Mouse (Mus musculus): ENCODE measurements at regions not wholly inside any gene's neighbourhood (a gene's known extent, or its start where the extent isn't known, plus 50 kb on each side); places are given as distances from the start of the nearest gene placed in this dataset.

GRCm38 (mm10) chr13:104559876-104560275, 232.4 kb upstream of the Srek1ip1 start:
- in situ Hi-C loops (cut with MboI; ENCODE audit: low pct_ligation_motif_present, low pct_unique_long_range_greater_than_20kb, low sequenced_read_pairs), result no loop called here
- no peaks in the 10 kb centered on the region for H3K9me3 ChIP-seq (replicated peaks; ENCODE audit: low read length)
- no peak overlapping the region for H3K4me2 ChIP-seq (ENCODE audit: insufficient read depth, low read depth, poor library complexity, severe bottlenecking)
- no peaks in the 10 kb centered on the region for H3K79me2 ChIP-seq (replicated peaks; ENCODE audit: control insufficient read depth, extremely low read depth, insufficient read depth, poor library complexity, severe bottlenecking)
- TF ChIP-seq IRF4 (IDR thresholded peaks at IDR 0.05; ENCODE audit: low read depth, low read length) (no peak), ELF1 (IDR thresholded peaks at IDR 0.05; ENCODE audit: low read depth, low read length) (no peak), MXI1 (IDR thresholded peaks at IDR 0.05; ENCODE audit: low read depth, low read length) (no peak), E2F4 (IDR thresholded peaks at IDR 0.05; ENCODE audit: insufficient replicate concordance, low read depth, low read length) (no peak), SMC3 (IDR thresholded peaks at IDR 0.05; ENCODE audit: low read depth, low read length) (no peak), PAX5 (IDR thresholded peaks at IDR 0.05; ENCODE audit: low read length) (no peak), ZMIZ1 (IDR thresholded peaks at IDR 0.05; ENCODE audit: low read depth, low read length) (no peak), JUN (IDR thresholded peaks at IDR 0.05; ENCODE audit: insufficient read depth, low read depth, low read length) (no peak), GABPA (IDR thresholded peaks at IDR 0.05; ENCODE audit: insufficient replicate concordance, low read depth, low read length) (no peak), HCFC1 (IDR thresholded peaks at IDR 0.05; ENCODE audit: low read depth, low read length) (no peak), CHD2 (IDR thresholded peaks at IDR 0.05; ENCODE audit: low read length) (no peak), USF1 (IDR thresholded peaks at IDR 0.05; ENCODE audit: low read depth, low read length) (no peak), RCOR1 (conservative IDR thresholded peaks at IDR 0.05; ENCODE audit: low read depth, low read length) (no peak), CTCF (conservative IDR thresholded peaks at IDR 0.05 in 1 of 2, IDR thresholded peaks at IDR 0.05 in 1 of 2; ENCODE audit: low read depth in 2 of 2, low read length in 2 of 2) (no peak), ETS1 (conservative IDR thresholded peaks at IDR 0.05; ENCODE audit: low read depth, low read length) (no peak), MAZ (IDR thresholded peaks at IDR 0.05; ENCODE audit: low read depth, low read length) (no peak), MAFK (IDR thresholded peaks at IDR 0.05; ENCODE audit: insufficient replicate concordance, low read length) (no peak), NRF1 (IDR thresholded peaks at IDR 0.05; ENCODE audit: low read depth, low read length) (no peak)
- dilution Hi-C loops (cut with MboI; ENCODE audit: extremely low pct_ligation_motif_present, extremely low pct_unique_long_range_greater_than_20kb, low sequenced_read_pairs), result no loop called here
- no peaks in the 10 kb centered on the region for H3K36me3 ChIP-seq (replicated peaks in 1 of 2; ENCODE audit: control insufficient read depth in 1 of 2, insufficient read depth in 1 of 2, low read length in 1 of 2)
- no peak overlapping the region for H3K4me3 ChIP-seq (replicated peaks in 1 of 3; ENCODE audit: low read depth in 2 of 3, low read length in 2 of 3, poor library complexity in 1 of 3)
- no peaks in the 10 kb centered on the region for H3K27me3 ChIP-seq (replicated peaks)
- 0 out of 4 replicates have a peak, but pooled peaks cover 0 to 4% of the 10 kb centered on the region in 2 experiments for H3K4me1 ChIP-seq (ENCODE audit: control insufficient read depth in 1 of 2, insufficient read depth in 2 of 2)
- DNase-seq (ENCODE audit: extremely low read depth), result no peak
- H3K27ac ChIP-seq (ENCODE audit: insufficient read depth, low read depth), result no peak overlapping the region
- H3K9ac ChIP-seq (ENCODE audit: insufficient read depth, low read depth), result no peak overlapping the region

- no peak overlapping the region for H3K4me2 ChIP-seq (ENCODE audit: insufficient read depth, low read depth, poor library complexity, severe bottlenecking)
- in situ Hi-C loops (cut with MboI; ENCODE audit: low pct_ligation_motif_present, low pct_unique_long_range_greater_than_20kb, low sequenced_read_pairs), result no loop called here
Observed at GRCm38 (mm10) chr13:104560500-104561114, 231.7 kb upstream of the Srek1ip1 start.

More at GRCm38 (mm10) chr13:104560500-104561114, 231.7 kb upstream of the Srek1ip1 start:
- Histone ChIP-seq H3K4me1 (ENCODE audit: control insufficient read depth in 1 of 2, insufficient read depth in 2 of 2) (0 out of 4 replicates have a peak, but pooled peaks cover 0 to 4% of the 10 kb centered on the region in 2 experiments), H3K36me3 (replicated peaks in 1 of 2; ENCODE audit: control insufficient read depth in 1 of 2, insufficient read depth in 1 of 2, low read length in 1 of 2) (no peaks in the 10 kb centered on the region), H3K27ac (ENCODE audit: insufficient read depth, low read depth) (no peak overlapping the region), H3K27me3 (replicated peaks) (no peaks in the 10 kb centered on the region), H3K9ac (ENCODE audit: insufficient read depth, low read depth) (no peak overlapping the region), H3K4me3 (replicated peaks in 1 of 3; ENCODE audit: low read depth in 2 of 3, low read length in 2 of 3, poor library complexity in 1 of 3) (no peak overlapping the region), H3K9me3 (replicated peaks; ENCODE audit: low read length) (no peaks in the 10 kb centered on the region), H3K79me2 (replicated peaks; ENCODE audit: control insufficient read depth, extremely low read depth, insufficient read depth, poor library complexity, severe bottlenecking) (no peaks in the 10 kb centered on the region)
- no peak for DNase-seq (ENCODE audit: extremely low read depth)
- TF ChIP-seq RCOR1 (conservative IDR thresholded peaks at IDR 0.05; ENCODE audit: low read depth, low read length), result no peak
- no peak for TF ChIP-seq JUN (IDR thresholded peaks at IDR 0.05; ENCODE audit: insufficient read depth, low read depth, low read length)
- no peak for TF ChIP-seq ELF1 (IDR thresholded peaks at IDR 0.05; ENCODE audit: low read depth, low read length)
- no peak for TF ChIP-seq MAZ (IDR thresholded peaks at IDR 0.05; ENCODE audit: low read depth, low read length)
- no peak for TF ChIP-seq PAX5 (IDR thresholded peaks at IDR 0.05; ENCODE audit: low read length)
- no peak for TF ChIP-seq E2F4 (IDR thresholded peaks at IDR 0.05; ENCODE audit: insufficient replicate concordance, low read depth, low read length)
- no peak for TF ChIP-seq ZNF384 (IDR thresholded peaks at IDR 0.05; ENCODE audit: low read depth, low read length)
- TF ChIP-seq POLR2AphosphoS2 (IDR thresholded peaks at IDR 0.05; ENCODE audit: low read depth, low read length), result no peak
- no peak for TF ChIP-seq CTCF (conservative IDR thresholded peaks at IDR 0.05 in 1 of 2, IDR thresholded peaks at IDR 0.05 in 1 of 2; ENCODE audit: low read depth in 2 of 2, low read length in 2 of 2)
- TF ChIP-seq ZKSCAN1 (IDR thresholded peaks at IDR 0.05; ENCODE audit: borderline replicate concordance, low read depth, low read length), result no peak
- no peak for TF ChIP-seq MEF2A (IDR thresholded peaks at IDR 0.05; ENCODE audit: borderline replicate concordance, low read depth, low read length)
- TF ChIP-seq NELFE (IDR thresholded peaks at IDR 0.05; ENCODE audit: low read depth, low read length), result no peak
- TF ChIP-seq MXI1 (IDR thresholded peaks at IDR 0.05; ENCODE audit: low read depth, low read length), result no peak
- TF ChIP-seq CHD1 (IDR thresholded peaks at IDR 0.05; ENCODE audit: low read depth, low read length), result no peak
- no peak for TF ChIP-seq UBTF (IDR thresholded peaks at IDR 0.05; ENCODE audit: low read depth, low read length)
- no peak for TF ChIP-seq GABPA (IDR thresholded peaks at IDR 0.05; ENCODE audit: insufficient replicate concordance, low read depth, low read length)
- no peak for TF ChIP-seq BHLHE40 (IDR thresholded peaks at IDR 0.05; ENCODE audit: low read depth, low read length)
- TF ChIP-seq EP300 (IDR thresholded peaks at IDR 0.05; ENCODE audit: low read length), result no peak
- no peak for TF ChIP-seq ETS1 (conservative IDR thresholded peaks at IDR 0.05; ENCODE audit: low read depth, low read length)
- no peak for TF ChIP-seq ZC3H11A (IDR thresholded peaks at IDR 0.05; ENCODE audit: low read depth, low read length)
- dilution Hi-C loops (cut with MboI; ENCODE audit: extremely low pct_ligation_motif_present, extremely low pct_unique_long_range_greater_than_20kb, low sequenced_read_pairs), result no loop called here
